Mouse (Mus musculus) thymus, adult 2 months (tissue): ENCODE results near the gene Dync2li1. TPM values are rescaled to one million over a fixed set of nuclear protein-coding genes. Genes with fewer than 3 reads are reported as not detected.

ENCODE experiments used
- DNase-seq: peaks from one replicate; pipeline ENCODE4 v3.0.0; 2021
- H3K27ac ChIP-seq: fragments of 200-500 bp; 2 replicates; pipeline ENCODE4 v1.5.1; 2012; ENCODE audit warnings: low read length, control low read depth; ENCODE audit not compliant: control insufficient read depth, insufficient read depth
- H3K27me3 ChIP-seq: fragments of 200-500 bp; 2 replicates; pipeline ENCODE4 v1.6.1; 2012; ENCODE audit warnings: mild to moderate bottlenecking, low read length, moderate library complexity, mixed read lengths; ENCODE audit not compliant: control insufficient read depth, insufficient read depth
- H3K36me3 ChIP-seq: fragments of 200-500 bp; 2 replicates; pipeline ENCODE4 v1.6.1; 2012; ENCODE audit warnings: mild to moderate bottlenecking, low read length, moderate library complexity; ENCODE audit not compliant: control insufficient read depth, insufficient read depth
- H3K4me1 ChIP-seq: fragments of 200-500 bp; replicated peaks from 2 replicates; pipeline ENCODE4 v1.6.1; 2012; ENCODE audit warnings: low read length; ENCODE audit not compliant: control insufficient read depth, insufficient read depth
- H3K4me3 ChIP-seq: fragments of 200-500 bp; 2 replicates; pipeline ENCODE4 v1.5.1; 2012; ENCODE audit warnings: mild to moderate bottlenecking, low read length, control low read depth, moderate library complexity; ENCODE audit not compliant: control insufficient read depth, insufficient read depth
- CTCF ChIP-seq: fragments of 200-500 bp; IDR thresholded peaks from 2 replicates; pipeline ENCODE4 v1.5.1; 2012; ENCODE audit warnings: mild to moderate bottlenecking, control low read depth, low read length, moderate library complexity, borderline replicate concordance; ENCODE audit not compliant: control insufficient read depth, poor library complexity, insufficient read depth; ENCODE audit errors: extremely low read depth
- POLR2A ChIP-seq: fragments of 200-500 bp; IDR thresholded peaks from 2 replicates; pipeline ENCODE4 v1.6.1; 2012; ENCODE audit warnings: mild to moderate bottlenecking, low read length, control low read depth, moderate library complexity; ENCODE audit not compliant: control insufficient read depth, poor library complexity, insufficient read depth; ENCODE audit errors: extremely low read depth
- WGBS: fragments of 180-500 bp; shearing (Covaris S2); methylation state at CpG from one replicate; pipeline ENCODE4 v1.1.7; 2018; 5-methylcytosine and 5-hydroxymethylcytosine counted together
- polyA plus RNA-seq: library from polyadenylated mRNA; depleted of rRNA; stranded (reverse); fragments of >200 nt; gene quantifications from 2 replicates; pipeline ENCODE4 v1.2.3, GENCODE M21; 2012; rRNA removed

The Dync2li1 gene
- polyA plus RNA-seq, result 0.84 and 1.1 TPM in 2 replicates

- peaks cover 3% of the 10 kb centered on the region; the same call in 1 of the 2 replicates for H3K4me1 ChIP-seq
- TF ChIP-seq CTCF, result no peak
- no peak for TF ChIP-seq POLR2A
- peak; percentile 75 for DNase-seq
- no peak within 1 kb of the TSS for H3K27ac ChIP-seq
- no peaks in the 10 kb centered on the region for H3K27me3 ChIP-seq
- no peaks in the 10 kb centered on the region for H3K36me3 ChIP-seq
- H3K4me3 ChIP-seq, result peak within 1 kb of the TSS; percentile 43
- 7% methylated on average over 25 of the region's 25 CpGs for WGBS
Observed at GRCm38 (mm10) chr17:84626276-84626856, at the start of gene Dync2li1. TSS of gene Dync2li1 (plus strand) at chr17:84626496.

- 81% methylated on average over 16 of the region's 16 CpGs for WGBS
- no peak for DNase-seq
- H3K4me3 ChIP-seq, result no peak overlapping the region
- H3K4me1 ChIP-seq, result no peaks in the 10 kb centered on the region
- H3K36me3 ChIP-seq, result no peaks in the 10 kb centered on the region
- TF ChIP-seq POLR2A (no peak), CTCF (no peak)
- H3K27ac ChIP-seq, result no peak overlapping the region
- no peaks in the 10 kb centered on the region for H3K27me3 ChIP-seq
Observed at GRCm38 (mm10) chr17:84576621-84577293, 49.5 kb upstream of the Dync2li1 start.

GRCm38 (mm10) chr17:84579249-84579648, 47.0 kb upstream of the Dync2li1 start:
- Histone ChIP-seq H3K4me3 (no peak overlapping the region), H3K36me3 (no peaks in the 10 kb centered on the region), H3K27me3 (no peaks in the 10 kb centered on the region), H3K27ac (no peak overlapping the region), H3K4me1 (no peaks in the 10 kb centered on the region)
- TF ChIP-seq CTCF (no peak), POLR2A (no peak)
- whole genome bisulfite sequencing, result 48% methylated on average over 8 of the region's 8 CpGs
- DNase-seq, result no peak

GRCm38 (mm10) chr17:84579817-84580216, 46.5 kb upstream of the Dync2li1 start:
- WGBS, result 94% methylated on average over 10 of the region's 10 CpGs

GRCm38 (mm10) chr17:84580821-84581220, 45.5 kb upstream of the Dync2li1 start:
- no peaks in the 10 kb centered on the region for H3K27me3 ChIP-seq
- no peaks in the 10 kb centered on the region for H3K36me3 ChIP-seq
- H3K4me1 ChIP-seq, result no peaks in the 10 kb centered on the region
- H3K27ac ChIP-seq, result no peak overlapping the region
- WGBS, result 85% methylated on average over 8 of the region's 8 CpGs
- no peak for TF ChIP-seq POLR2A
- no peak for TF ChIP-seq CTCF
- DNase-seq, result no peak
- H3K4me3 ChIP-seq, result no peak overlapping the region

More at GRCm38 (mm10) chr17:84579817-84580216, 46.5 kb upstream of the Dync2li1 start:
- TF ChIP-seq POLR2A (no peak), CTCF (no peak)
- H3K4me1 ChIP-seq, result no peaks in the 10 kb centered on the region
- no peaks in the 10 kb centered on the region for H3K27me3 ChIP-seq
- no peak overlapping the region for H3K4me3 ChIP-seq
- H3K36me3 ChIP-seq, result no peaks in the 10 kb centered on the region
- H3K27ac ChIP-seq, result no peak overlapping the region
- DNase-seq, result no peak

GRCm38 (mm10) chr17:84581740-84582414, 44.4 kb upstream of the Dync2li1 start:
- Histone ChIP-seq H3K4me1 (no peaks in the 10 kb centered on the region), H3K36me3 (no peaks in the 10 kb centered on the region), H3K4me3 (no peak overlapping the region), H3K27ac (no peak overlapping the region), H3K27me3 (no peaks in the 10 kb centered on the region)
- 64% methylated on average over 8 of the region's 8 CpGs for WGBS
- TF ChIP-seq POLR2A (no peak), CTCF (no peak)
- DNase-seq, result no peak
